Mouse (Mus musculus): ENCODE results near the gene Uck2. TPM values are rescaled to one million over a fixed set of nuclear protein-coding genes. Genes with fewer than 3 reads are reported as not detected.
A peak's percentile ranks its signal among the peaks of the same experiment; 100 is the strongest.

Uck2 gene
- total and polyA plus RNA-seq, 3 experiments = 191 to 643 (median 290) TPM

DNA sequence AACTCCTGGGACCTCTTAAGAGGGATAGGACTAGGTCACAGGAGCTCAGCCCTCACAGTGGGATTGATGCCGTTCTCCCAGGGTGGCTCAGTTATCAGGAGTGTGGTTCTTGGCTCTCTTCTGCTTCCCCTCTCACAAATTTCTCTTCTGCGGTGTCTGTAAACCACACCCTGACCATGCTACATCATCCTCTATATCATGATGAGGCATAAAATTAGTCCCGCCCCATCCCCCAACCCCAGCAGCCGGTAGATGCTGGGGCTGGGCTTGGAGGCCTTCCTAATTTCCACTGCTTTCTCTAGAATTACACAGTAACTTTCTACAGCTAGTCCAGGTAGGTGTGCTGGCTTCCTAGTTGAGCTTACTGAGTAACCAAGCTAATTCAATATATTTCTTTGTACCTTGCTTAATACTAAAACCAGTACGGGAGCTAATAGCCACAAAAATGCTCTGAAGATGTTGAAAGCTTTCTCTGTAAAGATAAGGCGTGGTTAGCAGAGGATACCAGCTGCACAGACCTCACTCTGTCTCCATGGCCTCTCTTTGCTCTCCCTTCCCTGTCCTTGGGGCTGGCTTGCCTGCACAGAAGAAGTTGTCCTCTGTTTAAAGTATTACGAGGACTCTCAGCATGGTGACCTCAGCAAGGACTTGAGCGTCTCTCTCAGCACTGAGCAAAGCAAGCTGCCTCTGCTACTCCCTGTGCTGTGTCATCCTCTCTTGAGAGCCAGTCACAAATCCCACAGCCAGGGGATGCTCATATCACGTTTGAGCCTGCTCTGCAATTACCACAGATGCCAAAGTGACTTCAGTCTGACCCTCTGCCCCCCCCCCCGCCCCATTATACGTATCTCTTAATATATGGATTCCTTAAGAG, 3.8 kb upstream of the Uck2 start:
- Histone ChIP-seq H3K9ac (ENCODE audit: control insufficient read depth, low read depth, low read length, poor library complexity, severe bottlenecking) (peak overlapping the region; percentile 39), H3K79me2 (ENCODE audit: control insufficient read depth, insufficient read depth, low read length, poor library complexity) (peaks cover 12% of the 10 kb centered on the region), H3K36me3 (ENCODE audit: control insufficient read depth in 1 of 2, insufficient read depth in 2 of 2, low read length in 2 of 2) (peaks cover 0 to 15% of the 10 kb centered on the region in 2 experiments; a peak in 2 of 4 replicates), H3K4me3 (ENCODE audit: control insufficient read depth in 1 of 2, insufficient read depth in 1 of 2, low read depth in 2 of 2, low read length in 2 of 2) (peak overlapping the region; percentile 41 to 46), H3K4me1 (ENCODE audit: control insufficient read depth in 1 of 2, insufficient read depth in 2 of 2, low read length in 2 of 2) (peaks cover 8 to 22% of the 10 kb centered on the region in 2 experiments), H3K9me3 (replicated peaks; ENCODE audit: insufficient read depth, low read length) (no peaks in the 10 kb centered on the region), H3K27ac (ENCODE audit: control insufficient read depth, low read depth, low read length) (peak overlapping the region; percentile 65), H3K27me3 (ENCODE audit: control insufficient read depth in 1 of 2, insufficient read depth in 2 of 2, low read length in 2 of 2) (no peaks in the 10 kb centered on the region)
- TF ChIP-seq CTCF (IDR thresholded peaks at IDR 0.05 in 2 of 3, conservative IDR thresholded peaks at IDR 0.05 in 1 of 3; ENCODE audit: control insufficient read depth in 1 of 3, insufficient read depth in 1 of 3, low read depth in 2 of 3, low read length in 3 of 3, poor library complexity in 1 of 3, severe bottlenecking in 1 of 3) (no peak), MAFK (IDR thresholded peaks at IDR 0.05; ENCODE audit: borderline replicate concordance, low read depth, low read length) (peak; percentile 23; the same call in 1 of the 2 replicates), MAZ (IDR thresholded peaks at IDR 0.05; ENCODE audit: low read depth, low read length) (peak; percentile 24; the same call in 1 of the 2 replicates), SIN3A (IDR thresholded peaks at IDR 0.05; ENCODE audit: low read length) (peak; percentile 81), MYB (IDR thresholded peaks at IDR 0.05; ENCODE audit: low read depth, low read length) (no peak), MXI1 (IDR thresholded peaks at IDR 0.05; ENCODE audit: low read depth, low read length) (no peak; the same call in none of the 2 replicates), MYC (IDR thresholded peaks at IDR 0.05; ENCODE audit: low read depth, low read length) (no peak), TCF12 (IDR thresholded peaks at IDR 0.05; ENCODE audit: low read depth, low read length) (peak; percentile 51; the same call in 1 of the 2 replicates), BHLHE40 (IDR thresholded peaks at IDR 0.05; ENCODE audit: borderline replicate concordance, low read depth, low read length) (no peak), GATA1 (IDR thresholded peaks at IDR 0.05; ENCODE audit: low read depth, low read length) (peak; percentile 72), SMC3 (IDR thresholded peaks at IDR 0.05; ENCODE audit: low read depth, low read length) (no peak), RCOR1 (IDR thresholded peaks at IDR 0.05; ENCODE audit: low read depth, low read length) (peak; percentile 68), POLR2A (IDR thresholded peaks at IDR 0.05; ENCODE audit: control insufficient read depth in 1 of 2, insufficient read depth in 1 of 2, low read depth in 1 of 2, low read length in 2 of 2, poor library complexity in 1 of 2) (peak in 1 of 2 experiments; percentile 40; a peak in 1 of 4 replicates), EP300 (IDR thresholded peaks at IDR 0.05; ENCODE audit: low read depth in 1 of 2, low read length in 2 of 2) (peak; percentile 50 to 66; a peak in 3 of 4 replicates), ZNF384 (IDR thresholded peaks at IDR 0.05; ENCODE audit: low read depth, low read length) (no peak), GABPA (IDR thresholded peaks at IDR 0.05; ENCODE audit: low read depth, low read length) (no peak), E2F4 (IDR thresholded peaks at IDR 0.05; ENCODE audit: borderline replicate concordance, low read depth, low read length) (no peak), ETS1 (IDR thresholded peaks at IDR 0.05; ENCODE audit: low read depth, low read length) (peak; percentile 92), TBP (IDR thresholded peaks at IDR 0.05; ENCODE audit: low read depth, low read length) (peak; percentile 49)
- peak; percentile 95 for DNase-seq (ENCODE audit: low read depth, low spot score)

DNA sequence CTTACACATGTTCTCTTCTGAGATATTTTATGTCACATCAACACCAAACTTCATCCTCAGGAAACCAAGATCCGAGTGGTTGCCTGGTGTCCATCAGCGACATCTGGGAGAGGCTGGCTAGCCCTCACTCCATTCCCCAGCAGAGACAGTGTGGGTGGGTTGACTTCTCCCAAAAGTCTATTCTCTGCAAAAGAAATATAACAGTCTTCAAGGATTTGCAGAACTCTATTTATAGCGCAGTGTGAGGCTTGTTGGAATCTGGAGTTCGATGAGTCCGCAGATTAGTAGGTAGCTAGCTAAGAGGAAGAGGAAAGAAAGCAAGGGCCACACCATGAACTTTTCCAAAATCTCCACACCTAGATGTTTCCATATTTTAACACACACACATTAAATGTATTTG, 2.0 kb upstream of the Uck2 start:
- no peak overlapping the region for H3K9ac ChIP-seq (ENCODE audit: control insufficient read depth, low read depth, low read length, poor library complexity, severe bottlenecking)
- no peak overlapping the region for H3K4me3 ChIP-seq (ENCODE audit: control insufficient read depth in 1 of 2, insufficient read depth in 1 of 2, low read depth in 2 of 2, low read length in 2 of 2)
- no peak for DNase-seq (ENCODE audit: low read depth, low spot score)
- no peaks in the 10 kb centered on the region for H3K9me3 ChIP-seq (replicated peaks; ENCODE audit: insufficient read depth, low read length)
- peaks cover 30% of the 10 kb centered on the region for H3K79me2 ChIP-seq (ENCODE audit: control insufficient read depth, insufficient read depth, low read length, poor library complexity)
- H3K27ac ChIP-seq (ENCODE audit: control insufficient read depth, low read depth, low read length) = no peak overlapping the region
- peaks cover 0 to 22% of the 10 kb centered on the region in 2 experiments; a peak in 2 of 4 replicates for H3K36me3 ChIP-seq (ENCODE audit: control insufficient read depth in 1 of 2, insufficient read depth in 2 of 2, low read length in 2 of 2)
- peaks cover 10 to 28% of the 10 kb centered on the region in 2 experiments for H3K4me1 ChIP-seq (ENCODE audit: control insufficient read depth in 1 of 2, insufficient read depth in 2 of 2, low read length in 2 of 2)
- no peaks in the 10 kb centered on the region for H3K27me3 ChIP-seq (ENCODE audit: control insufficient read depth in 1 of 2, insufficient read depth in 2 of 2, low read length in 2 of 2)
- TF ChIP-seq ZNF384 (IDR thresholded peaks at IDR 0.05; ENCODE audit: low read depth, low read length) = no peak
- TF ChIP-seq UBTF (IDR thresholded peaks at IDR 0.05; ENCODE audit: borderline replicate concordance, insufficient read depth, low read depth, low read length) = no peak
- no peak for TF ChIP-seq MYC (IDR thresholded peaks at IDR 0.05; ENCODE audit: low read depth, low read length)
- TF ChIP-seq ELF1 (IDR thresholded peaks at IDR 0.05; ENCODE audit: low read depth, low read length) = no peak
- no peak for TF ChIP-seq MXI1 (IDR thresholded peaks at IDR 0.05; ENCODE audit: low read depth, low read length)
- no peak for TF ChIP-seq HCFC1 (IDR thresholded peaks at IDR 0.05; ENCODE audit: low read depth, low read length)
- TF ChIP-seq TAL1 (IDR thresholded peaks at IDR 0.05; ENCODE audit: low read length) = no peak
- TF ChIP-seq ZC3H11A (IDR thresholded peaks at IDR 0.05; ENCODE audit: low read depth, low read length) = no peak
- no peak for TF ChIP-seq USF2 (IDR thresholded peaks at IDR 0.05; ENCODE audit: borderline replicate concordance in 1 of 2, insufficient read depth in 1 of 2, low read depth in 1 of 2, low read length in 2 of 2)
- no peak for TF ChIP-seq MAZ (IDR thresholded peaks at IDR 0.05; ENCODE audit: low read depth, low read length)
- TF ChIP-seq CTCF (IDR thresholded peaks at IDR 0.05 in 2 of 3, conservative IDR thresholded peaks at IDR 0.05 in 1 of 3; ENCODE audit: control insufficient read depth in 1 of 3, insufficient read depth in 1 of 3, low read depth in 2 of 3, low read length in 3 of 3, poor library complexity in 1 of 3, severe bottlenecking in 1 of 3) = no peak
- no peak for TF ChIP-seq POLR2AphosphoS5 (IDR thresholded peaks at IDR 0.05; ENCODE audit: borderline replicate concordance, low read depth, low read length)
- TF ChIP-seq ZMIZ1 (IDR thresholded peaks at IDR 0.05; ENCODE audit: low read depth, low read length) = no peak
- TF ChIP-seq JUND (IDR thresholded peaks at IDR 0.05; ENCODE audit: low read depth, low read length) = no peak
- no peak for TF ChIP-seq NELFE (IDR thresholded peaks at IDR 0.05; ENCODE audit: low read depth, low read length)
